ENCODE assay signal across 15 mouse cellular contexts in the genomic region with DNA sequence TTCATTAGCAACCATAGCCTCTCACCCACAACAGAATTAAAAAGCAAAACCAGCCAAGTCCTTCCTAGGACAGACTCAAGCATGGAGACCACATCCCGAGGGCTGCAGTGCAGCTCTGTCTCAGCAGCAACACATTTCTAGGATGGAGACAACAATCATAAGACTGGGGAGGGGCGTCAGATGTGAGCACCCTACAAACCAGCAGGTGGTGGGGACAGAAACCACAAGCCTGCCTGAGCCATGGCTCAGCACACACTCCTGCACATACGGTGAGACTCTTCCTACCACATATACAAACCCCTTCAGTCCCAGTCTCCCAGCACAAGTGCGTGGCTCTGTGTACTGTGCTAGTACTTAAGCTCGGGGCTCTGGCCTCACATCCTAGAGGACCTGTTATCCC.
A peak's percentile ranks its signal among the peaks of the same experiment; 100 is the strongest.
DNase-seq lines count a peak whose midpoint lies in the region; ATAC-seq lines count a peak whose summit lies in the region.
"Had no signal": no experiment of that assay in that cellular context is flagged by ENCODE, and none has a peak within 500 bp of the region (broad histone marks: within the 10 kb centered on the region; RNA-seq: fewer than 3 reads in every experiment).

No protein-coding gene starts in this region.

- ATAC-seq in midbrain, embryonic 13.5 days, result 0 out of 2 replicates have a peak, but pooled peaks have one; percentile 20
- ATAC-seq in midbrain, embryonic 11.5 days (ENCODE audit: low FRiP score), result no peak

- H3K4me2 ChIP-seq in midbrain, embryonic 13.5 days (replicated peaks), result no peak overlapping the region
- H3K4me2 ChIP-seq in midbrain, embryonic 11.5 days, result no peak overlapping the region
- H3K4me2 ChIP-seq: heart, embryonic 13.5 days had no signal

- no peaks in the 10 kb centered on the region for H3K36me3 ChIP-seq in midbrain, embryonic 13.5 days
- no peaks in the 10 kb centered on the region for H3K36me3 ChIP-seq in midbrain, embryonic 11.5 days (ENCODE audit: control insufficient read depth, insufficient read depth, low read length)
- H3K36me3 ChIP-seq: embryonic facial prominence, embryonic 10.5 days; forebrain, embryonic 10.5 days; heart, embryonic 13.5 days; hindbrain, embryonic 10.5 days had no signal

- DNase-seq in heart, adult 11 months, result peak; percentile 84
- no peak for DNase-seq in heart, postnatal 14 days
- no peak for DNase-seq in midbrain, embryonic 11.5 days (ENCODE audit: low spot score, missing footprints)
- DNase-seq in thymus, postnatal 10 days (ENCODE audit: low spot score in 2 of 2), result peak; percentile 46 to 53
- peak; percentile 55 for DNase-seq in thymus, postnatal 4 days
- DNase-seq in spleen, adult 18-20 months, result no peak
- DNase-seq in layer of hippocampus, postnatal 36 days, result no peak
- DNase-seq: adrenal gland, postnatal 25 days; gastrocnemius, postnatal 25 days had no signal

- 72% methylated on average over 5 of the region's 5 CpGs for WGBS in midbrain, embryonic 13.5 days
- WGBS in midbrain, embryonic 11.5 days, result 79% methylated on average over 5 of the region's 5 CpGs

- no peak overlapping the region for H3K9ac ChIP-seq in midbrain, embryonic 13.5 days (replicated peaks)
- H3K9ac ChIP-seq in midbrain, embryonic 11.5 days (ENCODE audit: low read length), result no peak overlapping the region
- H3K9ac ChIP-seq: heart, embryonic 13.5 days had no signal

- H3K27ac ChIP-seq in midbrain, embryonic 13.5 days, result no peak overlapping the region
- H3K27ac ChIP-seq in midbrain, embryonic 11.5 days (ENCODE audit: low read depth, low read length), result no peak overlapping the region
- H3K27ac ChIP-seq: embryonic facial prominence, embryonic 10.5 days; forebrain, embryonic 10.5 days; gastrocnemius, adult 2 months; heart, embryonic 13.5 days; hindbrain, embryonic 10.5 days had no signal

- intact Hi-C loops in heart, postnatal 14 days (cut with DNase I), result loop anchor here (10.0 kb wide), 1 partner anchor 543 kb away; no protein-coding TSS in a partner anchor

- no peaks in the 10 kb centered on the region for H3K9me3 ChIP-seq in midbrain, embryonic 13.5 days
- no peaks in the 10 kb centered on the region for H3K9me3 ChIP-seq in midbrain, embryonic 11.5 days (ENCODE audit: control insufficient read depth, low read length)
- H3K9me3 ChIP-seq: embryonic facial prominence, embryonic 10.5 days; forebrain, embryonic 10.5 days; heart, embryonic 13.5 days; hindbrain, embryonic 10.5 days had no signal

- peaks cover 11% of the 10 kb centered on the region for H3K27me3 ChIP-seq in midbrain, embryonic 13.5 days
- no peaks in the 10 kb centered on the region for H3K27me3 ChIP-seq in midbrain, embryonic 11.5 days (ENCODE audit: control insufficient read depth, insufficient read depth, low read length)

- no peak overlapping the region for H3K4me3 ChIP-seq in midbrain, embryonic 13.5 days (replicated peaks)
- no peak overlapping the region for H3K4me3 ChIP-seq in midbrain, embryonic 11.5 days (ENCODE audit: low read depth, low read length)
- H3K4me3 ChIP-seq: embryonic facial prominence, embryonic 10.5 days; forebrain, embryonic 10.5 days; gastrocnemius, adult 2 months; heart, embryonic 13.5 days; hindbrain, embryonic 10.5 days had no signal

- no peaks in the 10 kb centered on the region for H3K4me1 ChIP-seq in midbrain, embryonic 13.5 days (replicated peaks)
- no peaks in the 10 kb centered on the region for H3K4me1 ChIP-seq in midbrain, embryonic 11.5 days (ENCODE audit: control insufficient read depth, insufficient read depth, low read length)
- H3K4me1 ChIP-seq: forebrain, embryonic 10.5 days; heart, embryonic 13.5 days had no signal

Comparison
In these comparisons a context has a peak if more than half of its experiments do, and no peak if none do; other contexts are left out.
1. DNase-seq: peak in heart, adult 11 months (single experiment), thymus, postnatal 10 days (2 of 2) and thymus, postnatal 4 days (single experiment); none in heart, postnatal 14 days (0 of 2), midbrain, embryonic 11.5 days (single experiment), spleen, adult 18-20 months (0 of 2) and layer of hippocampus, postnatal 36 days (0 of 2).